Mouse (Mus musculus) spleen, adult 12 weeks (tissue): ENCODE data around the gene Arhgdia.
"Not testable (repeated sequence)": the region's sequence is repeated elsewhere in the genome, so short reads cannot be mapped to it uniquely, and the experiment has no call there.

Experiments
- DNase-seq: peaks from one replicate; pipeline ENCODE4 v3.0.0; 2022; ENCODE audit warnings: low spot score

Arhgdia gene

GRCm38 (mm10) chr11:120578694-120579243 lies 2.7 kb downstream of the Arhgdia start:
- no peak for DNase-seq

DNA sequence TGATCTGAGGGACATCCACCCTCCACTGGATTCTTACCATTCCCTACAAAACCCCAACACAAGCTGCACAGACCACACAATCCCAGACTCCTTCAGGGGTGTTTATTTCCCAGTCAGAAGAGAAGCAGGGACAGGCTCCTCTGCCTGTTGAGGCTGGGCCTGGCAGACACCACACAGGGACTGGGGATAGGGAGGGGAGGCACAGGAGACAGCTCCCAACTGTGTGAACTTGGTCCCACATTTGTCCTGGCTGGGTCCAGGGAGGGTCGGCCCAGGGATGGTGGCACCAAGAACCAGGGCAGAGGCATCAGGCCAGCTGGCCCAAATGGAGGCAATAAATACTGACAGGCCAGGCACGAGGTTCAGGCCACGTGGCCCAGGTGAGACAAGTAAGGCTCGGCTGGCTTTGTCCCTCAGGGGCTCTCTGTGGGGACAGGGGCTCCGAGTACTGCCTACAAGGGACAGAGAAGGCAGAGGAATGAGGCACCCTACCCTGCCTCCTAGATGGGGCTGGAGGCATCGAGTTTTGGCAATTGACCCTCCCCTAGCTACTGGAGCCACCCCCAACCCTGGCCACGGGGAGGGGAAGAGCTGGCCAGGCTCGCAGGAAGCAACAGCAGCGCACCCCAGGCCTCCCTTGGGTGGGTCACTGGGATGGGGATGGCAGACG lies 3.3 kb downstream of the Arhgdia start:
- no peak for DNase-seq

GRCm38 (mm10) chr11:120577211-120578023 lies 4.0 kb downstream of the Arhgdia start:
- DNase-seq, result no peak

DNA sequence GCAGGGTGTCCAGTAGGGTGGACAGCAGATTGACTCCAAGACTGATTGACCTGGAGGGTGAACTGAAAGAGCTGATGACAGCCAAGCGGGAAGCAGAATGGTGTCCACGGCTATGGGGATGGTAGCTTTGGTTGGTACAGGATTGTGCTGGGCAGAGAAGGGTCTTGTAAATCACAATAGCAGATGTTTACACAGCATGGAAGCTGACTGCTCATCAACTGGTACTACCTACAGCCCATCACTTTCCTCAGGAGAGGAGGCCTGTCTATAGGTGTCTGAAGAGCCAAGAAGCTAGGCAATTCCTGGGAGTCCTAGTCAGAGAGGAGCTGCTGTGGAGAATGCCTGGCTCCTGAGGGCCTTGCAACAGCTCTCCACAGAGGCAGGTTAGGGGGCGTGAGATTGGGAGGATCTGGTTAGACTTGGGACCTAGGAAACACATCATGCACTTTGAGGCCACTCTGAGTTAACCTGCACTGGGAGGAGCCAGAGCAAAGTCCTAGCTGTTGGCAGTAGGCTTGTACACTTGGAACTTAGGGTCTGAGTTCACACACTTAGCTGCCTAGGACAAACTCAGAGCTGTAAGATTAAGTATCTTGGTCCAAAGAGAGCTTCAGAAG lies 5.0 kb downstream of the Arhgdia start:
- DNase-seq, result no peak

DNA sequence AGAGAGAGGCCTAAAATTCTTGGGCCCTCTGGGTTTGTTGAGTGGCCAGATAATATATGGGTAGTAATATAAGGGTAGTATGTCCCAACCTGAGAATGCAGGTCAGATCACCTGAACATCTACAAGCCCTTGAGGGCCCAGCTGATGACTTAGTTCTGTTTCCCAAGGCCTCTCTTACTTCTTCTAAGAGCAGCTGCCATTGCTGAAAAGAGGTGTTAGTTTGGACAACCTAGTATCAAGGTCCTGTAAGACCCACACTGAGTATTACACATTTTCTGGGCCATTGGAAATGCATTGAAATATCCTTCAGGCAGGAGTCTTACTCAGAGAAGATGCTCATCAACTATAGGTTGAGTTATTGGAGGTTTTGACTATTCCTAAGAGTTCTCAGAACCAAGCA lies 5.5 kb downstream of the Arhgdia start:
- DNase-seq, result no peak

- DNase-seq, result no peak
These were observed 6.4 kb downstream of the Arhgdia start for GRCm38 (mm10) chr11:120575046-120575445.

DNA sequence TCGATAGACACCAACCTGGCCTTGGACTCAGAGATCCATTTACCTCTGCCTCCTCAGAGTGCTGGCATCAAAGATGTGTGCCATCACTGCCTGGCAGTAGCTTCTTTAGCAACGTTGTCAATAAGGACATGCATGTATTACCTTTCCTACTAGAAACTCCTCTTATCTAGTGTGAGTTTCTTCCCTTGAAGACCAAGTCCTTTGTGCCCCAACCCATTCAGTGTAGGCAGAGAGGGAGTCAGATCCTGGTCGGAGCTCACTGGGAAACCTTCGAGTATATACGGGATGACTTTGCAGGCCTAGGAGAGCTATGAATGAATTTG lies 7.2 kb downstream of the Arhgdia start:
- no peak for DNase-seq

- DNase-seq, result no peak
These were observed 7.7 kb downstream of the Arhgdia start for GRCm38 (mm10) chr11:120573585-120574277.

DNA sequence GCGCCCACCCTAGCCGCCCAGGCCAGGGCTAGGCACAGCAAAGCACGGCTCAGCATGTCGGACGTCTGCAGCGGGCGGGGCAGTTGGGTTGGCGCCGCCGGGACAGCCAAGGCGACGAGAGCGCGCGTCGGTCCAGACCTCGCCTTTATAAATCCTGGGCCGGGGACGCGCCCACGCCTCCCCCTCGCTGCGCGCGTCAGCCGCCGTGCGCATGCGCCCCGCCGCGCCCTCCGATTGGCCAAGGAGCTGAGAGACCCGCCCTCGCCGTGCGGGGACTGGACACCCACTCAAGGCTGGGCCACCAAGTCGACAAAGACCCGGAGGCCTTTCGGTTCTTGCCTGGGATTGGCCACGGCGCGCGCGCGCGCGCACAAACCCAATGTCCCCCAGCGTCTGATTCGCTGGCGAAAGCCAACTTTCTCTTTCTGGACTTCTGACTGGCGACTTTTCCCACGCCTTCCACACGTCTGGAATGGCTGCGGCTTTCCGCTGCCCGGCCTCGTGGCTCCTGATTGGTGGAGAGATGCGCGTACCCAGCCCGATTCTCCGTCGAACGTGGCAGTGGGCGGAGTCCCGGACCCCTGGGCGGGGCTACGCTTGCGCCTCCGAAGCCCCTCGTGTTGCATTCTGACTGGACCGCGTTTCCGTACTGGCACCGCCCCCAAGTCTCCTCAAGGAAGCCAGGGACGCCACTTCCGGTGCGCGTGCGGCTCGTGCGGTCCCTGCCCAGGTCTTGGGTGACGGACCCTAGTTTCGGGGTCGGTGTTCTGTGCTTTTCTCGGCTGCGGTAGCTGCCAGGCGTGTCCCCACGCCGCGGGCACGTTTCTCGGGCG lies 8.5 kb downstream of the Arhgdia start, which contains the start of gene P4hb:
P4hb (minus strand) TSS at position 502 of the 833 bp plus-strand sequence.
- peak; percentile 99 for DNase-seq

DNA sequence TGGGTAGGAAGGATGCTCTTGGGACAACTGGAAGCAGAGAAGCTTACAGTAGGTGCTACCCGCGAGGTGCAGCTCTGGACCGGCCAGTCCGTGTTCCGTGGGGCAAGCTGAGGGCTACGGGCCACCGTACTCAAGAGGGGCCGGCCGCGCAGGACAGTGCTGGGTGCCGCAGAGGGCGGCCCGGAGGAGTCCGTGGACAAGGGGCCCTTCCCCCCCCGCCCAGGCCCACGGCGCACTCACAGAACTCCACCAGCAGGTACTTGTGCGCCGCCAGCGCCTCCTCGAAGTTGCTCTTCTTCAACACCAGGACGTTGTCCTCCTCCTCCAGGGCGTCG lies 9.0 kb downstream of the Arhgdia start:
- DNase-seq, result no peak

- DNase-seq, result no peak
These were observed 9.5 kb downstream of the Arhgdia start for GRCm38 (mm10) chr11:120571754-120572416.

GRCm38 (mm10) chr11:120571122-120571521 lies 10.3 kb downstream of the Arhgdia start:
- no peak for DNase-seq

- DNase-seq, result no peak
These were observed 13.1 kb downstream of the Arhgdia start for GRCm38 (mm10) chr11:120568324-120568723.

- no peak for DNase-seq
These were observed 16.3 kb downstream of the Arhgdia start for GRCm38 (mm10) chr11:120565114-120565513.

DNA sequence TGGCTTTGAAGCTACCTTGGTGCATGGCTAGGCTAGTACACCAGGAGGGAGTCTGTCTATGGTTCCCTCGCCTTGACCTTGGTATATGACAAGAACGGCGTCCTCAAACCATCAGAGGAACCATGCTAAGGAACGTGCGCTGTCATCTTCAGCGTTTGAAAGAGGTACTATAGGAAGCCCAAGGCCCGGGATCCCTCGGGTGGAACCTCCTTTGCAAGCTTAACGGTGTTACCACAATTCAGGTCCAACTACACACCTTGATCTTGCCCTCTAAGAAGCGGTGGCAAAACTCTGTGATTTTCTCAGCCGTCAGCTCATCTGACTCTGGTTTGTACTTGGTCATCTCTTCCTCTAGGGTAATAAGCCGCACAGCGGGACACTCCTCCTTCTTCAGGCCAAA lies 18.5 kb downstream of the Arhgdia start:
- DNase-seq, result no peak

DNA sequence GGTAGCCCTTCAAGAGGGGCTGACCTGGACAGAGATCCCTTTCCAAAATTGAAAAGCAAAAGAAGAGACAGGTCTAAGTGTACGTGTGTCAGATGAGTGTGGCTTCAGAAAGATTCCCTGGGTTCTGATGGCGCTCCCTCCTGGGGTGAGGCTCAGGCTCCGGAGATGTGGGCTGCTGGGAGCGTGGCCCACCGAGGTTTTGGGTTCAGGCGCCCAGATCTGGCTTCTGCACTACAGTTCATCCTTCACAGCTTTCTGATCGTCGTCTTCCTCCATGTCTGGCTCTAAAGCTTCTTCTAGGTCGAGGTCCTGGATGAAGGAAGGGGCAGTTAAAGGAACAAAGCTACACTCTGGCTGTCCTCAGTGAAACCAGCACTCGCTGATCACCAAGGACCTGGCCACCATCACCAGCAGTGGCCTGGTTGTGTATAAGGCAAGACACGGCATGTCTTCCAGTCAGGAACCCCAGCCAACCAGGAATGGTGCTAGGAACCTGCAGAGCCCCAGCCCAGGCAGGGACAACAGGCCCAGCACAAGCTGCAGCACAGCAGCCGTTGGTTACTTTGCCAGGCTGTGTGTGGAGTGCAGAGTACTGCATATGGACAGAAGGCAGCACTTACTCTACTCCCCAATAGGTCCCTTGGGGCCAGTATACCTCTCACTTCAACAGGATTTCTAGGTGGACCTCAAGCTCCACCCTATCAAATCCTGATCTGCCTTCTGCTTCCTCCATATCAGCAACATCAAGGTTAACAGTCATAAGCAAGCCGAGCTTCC lies 20.3 kb downstream of the Arhgdia start:
- no peak for DNase-seq

GRCm38 (mm10) chr11:120558843-120559242 lies 22.6 kb downstream of the Arhgdia start:
- DNase-seq, result not testable (repeated sequence)

- DNase-seq, result no peak
These were observed 26.2 kb downstream of the Arhgdia start for GRCm38 (mm10) chr11:120555260-120555659.

DNA sequence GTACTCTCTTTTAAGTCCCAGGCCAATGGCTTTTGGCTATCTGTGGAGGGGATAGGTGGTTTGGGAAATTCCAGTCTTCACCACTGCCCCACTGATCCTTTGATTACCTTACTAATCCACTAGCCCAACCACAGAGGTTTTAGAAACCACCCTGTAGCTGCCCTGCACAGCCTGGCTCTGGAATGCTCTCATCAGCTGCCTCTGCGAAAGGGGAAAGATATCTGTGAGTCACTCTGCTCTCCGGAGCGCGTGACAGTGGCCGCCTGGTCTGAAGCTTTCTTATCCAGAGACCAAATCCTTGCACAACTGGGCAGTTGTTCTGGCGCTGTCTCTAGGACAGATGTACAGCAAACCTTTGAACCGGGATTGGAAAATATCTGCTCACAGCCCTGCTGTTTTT lies 26.6 kb downstream of the Arhgdia start:
- DNase-seq, result no peak

- DNase-seq, result no peak
These were observed 28.7 kb downstream of the Arhgdia start for GRCm38 (mm10) chr11:120552736-120553135.
